Mouse (Mus musculus) heart, postnatal 25 days (tissue): ENCODE data around the gene Dnajb13. TPM values are rescaled to one million over a fixed set of nuclear protein-coding genes. Genes with fewer than 3 reads are reported as not detected.
A peak's percentile ranks its signal among the peaks of the same experiment; 100 is the strongest.
"Not testable (repeated sequence)": the region's sequence is repeated elsewhere in the genome, so short reads cannot be mapped to it uniquely, and the experiment has no call there.

Experiments used
- DNase-seq: peaks from one replicate; pipeline ENCODE4 v3.0.0; 2022; ENCODE audit warnings: low spot score
- intact Hi-C: fragments of 180-260 bp; cut with DNase I; formaldehyde crosslinking; loops from one replicate; pipeline ENCODE4 v1.15.1; 2025
- total RNA-seq, 2 experiments: library from RNA; stranded (reverse); gene quantifications; 2 replicates each; pipeline ENCODE4 v1.2.3; 2021

Gene Dnajb13
- total RNA-seq, 2 experiments from 2014 or later = not detected

DNA sequence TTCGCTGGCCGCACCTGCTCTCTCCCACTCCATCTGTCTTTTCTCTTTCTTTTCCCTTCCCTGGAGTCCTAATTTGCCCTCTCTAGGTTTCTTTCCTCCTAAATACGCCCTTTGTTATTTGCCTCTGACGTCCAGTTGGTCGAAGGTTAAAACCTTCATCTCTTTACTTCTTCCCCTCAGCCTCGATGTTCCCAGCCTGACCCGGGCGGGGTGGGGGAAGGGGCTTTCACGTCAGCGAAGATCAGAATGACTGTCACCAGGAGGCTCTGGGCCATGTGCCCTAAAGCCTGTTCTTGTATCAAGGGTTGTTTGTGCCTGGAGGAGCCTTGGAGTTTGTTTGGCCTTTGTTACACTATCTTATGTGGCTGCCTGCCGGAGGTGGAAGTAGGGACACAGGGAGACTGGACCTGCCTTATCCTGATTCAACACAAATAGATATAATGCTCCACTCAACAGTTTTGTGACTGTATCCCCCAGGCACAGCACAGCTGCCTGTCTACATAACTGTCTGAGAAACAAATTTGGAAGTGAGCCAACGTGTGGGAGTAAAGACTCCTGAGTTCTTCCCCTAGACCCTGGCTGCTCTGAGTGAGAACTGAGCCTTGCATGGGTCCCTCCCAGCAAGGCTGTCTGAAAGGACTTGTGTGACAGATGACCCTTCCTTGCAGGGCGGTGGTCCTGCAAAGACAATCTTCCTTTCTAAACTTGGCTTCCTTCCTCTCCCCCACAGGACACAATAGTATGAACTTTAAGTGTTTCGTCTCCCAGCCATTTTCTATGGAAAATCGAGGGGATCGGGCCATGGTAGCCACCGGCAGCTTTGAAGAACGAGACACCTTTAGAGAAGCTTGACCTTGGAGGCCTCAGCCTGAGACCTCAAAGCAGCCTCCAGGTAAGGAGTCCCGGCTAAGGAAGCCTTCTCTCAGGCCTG, 21.0 kb downstream of the Dnajb13 start:
- intact Hi-C loops = loop anchor here (2.0 kb wide), 1 partner anchor 63 kb away; no protein-coding TSS in a partner anchor
- DNase-seq = no peak

DNA sequence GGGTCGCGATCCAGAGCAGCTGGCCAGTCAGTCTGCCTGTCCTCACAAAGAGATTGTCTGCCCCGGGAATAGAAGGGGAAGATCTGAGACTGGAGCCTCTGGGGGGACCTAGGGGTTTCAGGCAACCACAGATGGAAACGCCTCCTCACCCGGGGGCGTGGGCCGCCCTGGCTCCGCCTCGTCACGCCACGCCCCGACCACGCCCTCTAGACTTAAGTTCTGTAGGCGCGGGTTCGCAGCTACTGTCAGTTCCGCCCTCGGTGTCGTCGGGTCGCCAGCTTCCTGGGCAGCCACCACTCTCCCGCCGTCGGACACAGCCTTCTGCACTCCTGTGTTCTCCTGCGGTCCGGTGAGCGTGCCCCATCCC, 21.7 kb downstream of the Dnajb13 start, which contains the start of gene Ucp2:
Ucp2 (plus strand) TSS at position 221 of the 367 bp plus-strand sequence.
- DNase-seq = peak; percentile 85
- intact Hi-C loops = loop anchor here (2.0 kb wide), 1 partner anchor 62 kb away; no protein-coding TSS in a partner anchor

DNA sequence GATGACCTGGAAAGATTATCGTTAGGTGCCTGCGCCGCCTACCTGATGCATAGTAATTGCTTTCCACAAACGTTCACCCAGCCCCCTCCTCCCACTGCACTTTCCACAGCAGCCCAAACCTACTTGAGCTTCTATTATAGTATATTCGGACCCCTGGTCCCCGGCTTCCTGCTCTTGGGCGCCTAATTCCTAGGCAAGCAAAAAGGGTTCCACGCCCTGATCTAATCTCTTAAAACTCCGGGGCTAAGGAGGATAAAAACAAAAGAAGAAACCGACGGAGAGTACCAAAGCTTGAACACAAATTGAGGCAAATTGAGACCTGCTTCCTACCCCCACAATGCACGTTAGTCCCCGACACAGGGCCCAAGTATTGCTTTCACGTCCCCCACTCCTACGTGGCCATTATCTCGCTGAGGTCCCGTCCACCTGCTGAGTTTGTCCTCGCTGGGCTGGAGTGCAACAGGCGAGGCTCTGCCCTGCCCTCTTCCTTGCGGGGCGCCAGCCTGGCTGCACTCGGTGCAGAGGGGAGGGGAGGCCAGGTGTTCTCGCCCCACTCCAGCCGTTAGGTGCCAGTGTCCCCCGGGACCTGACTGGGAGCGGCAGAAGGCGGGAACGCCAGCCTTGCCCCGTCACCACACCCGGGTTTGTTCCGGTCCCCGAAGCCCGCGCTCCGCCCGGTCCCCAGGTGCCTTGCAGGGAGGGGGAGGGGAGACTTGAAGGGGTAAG, 22.2 kb downstream of the Dnajb13 start:
- no peak for DNase-seq
- intact Hi-C loops = loop anchor here (2.0 kb wide), 1 partner anchor 62 kb away; no protein-coding TSS in a partner anchor

DNA sequence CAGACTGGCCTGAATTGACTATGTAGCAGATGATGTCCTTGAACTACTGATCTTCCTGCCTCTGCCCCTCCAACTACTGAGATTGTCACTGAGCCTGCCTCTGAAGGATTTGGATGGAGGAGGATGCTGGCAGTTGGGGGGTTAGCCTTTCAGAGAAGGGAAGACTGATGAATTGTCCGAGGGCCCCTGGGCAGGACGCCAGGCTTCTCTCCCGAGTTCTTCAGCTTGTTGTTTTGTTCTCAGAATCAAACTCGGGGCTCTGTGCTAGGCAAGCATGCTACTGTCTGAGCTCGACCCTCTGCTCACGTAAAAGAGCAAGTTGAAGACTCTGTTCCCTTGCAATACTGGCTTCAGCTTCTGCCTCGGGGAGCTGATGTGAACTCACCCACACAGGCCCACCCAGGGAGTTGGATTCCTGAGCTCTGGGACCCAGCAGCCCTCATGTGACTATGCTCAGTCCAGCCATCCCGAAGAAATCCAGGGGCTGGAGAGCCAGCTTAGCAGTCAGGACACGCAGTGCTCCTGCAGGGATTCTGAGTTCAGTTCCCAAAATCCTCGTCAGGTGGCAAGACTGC, 26.2 kb downstream of the Dnajb13 start:
- intact Hi-C loops = no loop called here
- DNase-seq = no peak

DNA sequence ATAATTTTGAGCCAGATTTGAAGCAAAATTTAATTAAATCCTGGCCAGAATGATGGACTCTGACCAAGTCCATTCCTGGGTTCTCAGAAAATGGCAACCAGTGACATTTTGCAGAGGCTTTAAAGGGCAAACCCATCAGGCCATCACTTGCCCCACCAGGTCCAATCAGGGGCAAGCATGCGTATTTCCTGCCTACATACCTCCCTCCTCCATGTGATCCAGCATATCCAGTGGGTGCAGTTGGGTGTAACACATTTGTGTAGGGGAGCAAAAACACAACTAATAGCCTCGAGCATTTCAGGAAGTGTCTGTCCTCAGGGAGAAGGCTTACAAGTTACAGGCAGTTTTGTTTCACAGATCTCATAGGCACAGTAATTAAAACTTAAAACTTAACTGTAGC, 27.5 kb downstream of the Dnajb13 start:
- DNase-seq = no peak
- intact Hi-C loops = no loop called here

DNA sequence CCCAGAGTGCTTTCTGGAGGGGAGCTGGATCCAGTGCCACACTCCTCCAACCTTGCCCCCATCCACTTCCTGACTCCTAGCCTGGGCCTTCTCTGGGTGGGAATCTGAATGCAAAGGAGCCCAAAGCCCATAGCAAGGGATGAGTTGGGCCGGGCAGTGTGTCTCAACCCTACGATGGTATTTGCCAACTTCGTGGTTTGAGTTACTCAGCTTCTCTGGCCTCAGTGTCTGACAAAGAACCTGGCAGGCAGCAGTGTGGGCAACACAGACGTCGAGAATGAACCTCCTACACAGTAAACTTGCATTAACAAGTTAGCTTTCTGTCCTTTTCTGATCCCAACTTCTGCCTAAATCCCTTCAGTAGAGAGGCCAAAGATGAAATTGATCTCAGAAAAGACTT, 30.3 kb downstream of the Dnajb13 start:
- DNase-seq = no peak
- intact Hi-C loops = no loop called here

DNA sequence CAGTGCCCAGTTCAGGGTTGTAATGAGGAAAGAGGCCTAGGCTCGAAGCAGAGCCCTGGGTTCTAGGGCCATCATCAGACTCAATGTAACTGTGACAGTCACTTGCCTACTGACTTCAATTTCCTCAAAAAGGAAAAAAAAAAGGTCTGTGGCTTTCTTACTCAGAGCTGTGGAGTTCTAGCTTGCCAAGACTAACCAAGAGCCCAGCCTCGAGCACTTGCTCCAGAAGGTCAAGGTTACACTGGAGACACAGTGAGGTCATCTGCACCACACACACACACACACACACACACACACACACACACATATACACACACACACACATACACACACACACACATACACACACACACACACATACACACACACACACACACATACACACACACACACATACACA, 32.7 kb downstream of the Dnajb13 start:
- DNase-seq, intact Hi-C loops: not testable (repeated sequence)

DNA sequence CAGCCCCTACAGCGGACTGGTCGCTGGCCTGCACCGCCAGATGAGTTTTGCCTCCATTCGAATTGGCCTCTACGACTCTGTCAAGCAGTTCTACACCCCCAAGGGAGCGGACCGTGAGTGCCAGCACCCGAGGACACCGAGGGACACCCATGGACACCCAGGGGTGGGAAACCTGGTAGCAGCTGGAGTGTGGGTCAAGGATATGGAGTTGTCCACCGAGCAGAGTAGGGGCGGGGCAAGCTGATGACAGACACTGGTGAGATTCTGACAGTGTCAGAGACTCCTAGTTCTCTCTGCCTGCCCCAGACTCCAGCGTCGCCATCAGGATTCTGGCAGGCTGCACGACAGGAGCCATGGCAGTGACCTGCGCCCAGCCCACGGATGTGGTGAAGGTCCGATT, 34.6 kb downstream of the Dnajb13 start:
- DNase-seq = no peak
- intact Hi-C loops = no loop called here

DNA sequence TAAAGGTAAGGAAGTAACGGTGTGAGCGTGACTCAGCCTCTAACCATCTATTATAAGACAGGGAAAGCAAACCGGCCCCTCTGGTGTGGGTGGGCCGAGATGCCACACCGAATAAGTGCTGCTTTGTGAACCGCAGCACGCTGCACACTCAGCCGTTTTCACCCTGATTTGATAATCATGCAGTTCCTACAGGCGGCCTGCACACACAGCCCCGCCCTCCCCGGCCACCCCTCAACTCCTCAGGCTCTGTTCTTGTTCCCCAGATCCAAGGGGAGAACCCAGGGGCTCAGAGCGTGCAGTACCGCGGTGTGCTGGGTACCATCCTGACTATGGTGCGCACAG, 35.0 kb downstream of the Dnajb13 start:
- intact Hi-C loops = no loop called here

DNA sequence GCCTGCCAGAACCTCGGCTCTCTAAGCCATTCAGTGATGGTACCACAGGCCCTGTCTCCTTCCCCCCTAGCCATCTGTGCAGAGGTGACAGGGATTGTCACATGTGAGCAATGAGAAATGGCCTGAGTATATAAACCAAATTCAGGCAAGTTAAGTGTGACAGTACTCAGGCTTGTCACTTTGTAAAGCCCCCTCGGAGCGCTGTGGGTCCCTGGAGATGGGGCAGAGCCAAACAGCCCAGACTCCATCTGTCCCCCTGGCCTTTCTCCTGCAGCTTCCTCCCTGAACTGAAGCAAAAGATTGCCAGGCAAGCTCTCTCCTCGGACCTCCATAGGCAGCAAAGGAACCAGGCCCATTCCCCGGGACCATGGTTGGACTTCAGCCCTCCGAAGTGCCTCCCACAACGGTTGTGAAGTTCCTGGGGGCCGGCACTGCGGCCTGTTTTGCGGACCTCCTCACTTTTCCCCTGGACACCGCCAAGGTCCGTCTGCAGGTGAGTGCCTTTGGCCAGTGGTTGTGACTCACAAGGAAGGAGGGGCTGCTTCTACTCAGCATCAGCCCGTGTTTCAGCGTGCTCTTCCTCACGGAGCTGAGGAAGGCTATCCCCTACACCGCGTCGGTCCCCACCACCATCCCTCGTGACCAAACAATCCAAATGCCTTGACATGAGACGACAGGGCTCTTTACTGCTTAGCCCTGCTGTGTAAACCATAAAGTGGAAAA, 35.5 kb downstream of the Dnajb13 start:
- intact Hi-C loops = no loop called here
- no peak for DNase-seq

More for the DNA sequence above, 35.0 kb downstream of the Dnajb13 start:
- DNase-seq = no peak

DNA sequence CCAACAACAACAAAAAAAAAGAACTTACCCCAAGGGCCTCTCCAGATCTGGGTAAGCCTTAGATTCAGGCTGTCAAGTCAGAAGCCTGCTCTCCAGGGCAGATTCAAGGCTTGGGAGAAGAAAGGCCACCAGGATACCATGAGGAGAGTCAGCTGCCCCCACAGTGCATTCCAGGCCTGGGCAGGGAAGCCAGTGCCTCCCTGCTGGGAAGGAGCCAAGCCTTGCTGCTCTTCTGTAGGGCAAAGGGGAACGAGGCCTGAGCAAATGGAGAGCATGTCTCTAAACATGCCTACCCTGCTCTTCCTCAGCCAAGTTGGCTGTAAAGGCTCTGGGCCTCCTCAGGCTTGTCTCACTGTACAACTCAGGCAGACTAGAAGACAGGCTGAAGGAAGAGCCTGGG, 40.1 kb downstream of the Dnajb13 start:
- intact Hi-C loops = no loop called here
- peak; percentile 25 for DNase-seq

DNA sequence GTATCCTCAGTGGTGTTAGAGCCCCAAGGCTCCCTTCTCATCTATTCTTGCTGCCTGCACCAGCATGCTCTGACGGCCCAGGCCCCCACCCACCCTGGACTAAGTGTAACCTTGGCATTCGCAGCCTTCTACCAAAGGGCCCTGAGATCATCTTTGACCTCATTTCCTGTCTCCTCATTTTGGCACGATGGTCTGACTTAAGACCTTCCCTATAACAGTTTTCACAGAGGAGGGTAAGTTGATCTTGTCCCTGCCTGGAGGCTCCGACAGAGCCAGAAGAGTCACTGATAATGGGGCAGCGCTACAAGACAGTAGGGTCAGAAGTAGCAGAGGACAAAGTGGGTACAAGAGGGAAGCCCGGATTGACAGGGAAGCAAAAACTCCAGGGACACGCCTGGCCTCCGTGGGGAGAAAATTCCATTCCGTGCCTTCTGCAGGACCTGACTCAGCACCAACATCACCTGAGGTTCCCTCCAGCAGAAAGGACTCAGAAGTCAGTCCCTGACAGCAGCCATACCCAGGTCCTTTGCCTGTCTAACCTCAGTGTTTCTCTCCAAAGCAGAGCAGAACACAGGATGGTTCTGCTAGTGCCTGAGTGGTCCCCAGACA, 40.8 kb downstream of the Dnajb13 start:
- DNase-seq = no peak
- intact Hi-C loops = no loop called here

DNA sequence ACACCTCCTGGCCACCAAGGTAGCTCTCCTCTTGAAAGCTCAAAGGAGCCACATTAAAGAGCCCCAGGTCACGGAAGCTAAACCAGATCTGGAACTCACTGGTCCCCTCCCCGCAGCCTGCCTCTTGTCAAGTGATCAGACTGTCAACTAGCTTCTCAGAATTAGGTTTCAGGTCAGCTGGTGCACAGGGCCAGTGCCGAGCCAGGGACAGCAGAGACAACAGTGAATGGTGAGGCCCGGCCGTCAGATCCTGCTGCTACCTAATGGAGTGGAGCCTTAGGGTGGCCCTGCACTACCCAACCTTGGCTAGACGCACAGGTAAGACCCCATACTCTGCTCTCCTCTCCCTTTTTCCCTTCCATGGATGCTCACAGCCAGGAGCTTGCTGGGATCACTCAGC, 42.0 kb downstream of the Dnajb13 start, which contains the start of gene Ucp3:
Ucp3 (plus strand) TSS at position 214 of the 400 bp plus-strand sequence.
- DNase-seq = no peak
- intact Hi-C loops = no loop called here

DNA sequence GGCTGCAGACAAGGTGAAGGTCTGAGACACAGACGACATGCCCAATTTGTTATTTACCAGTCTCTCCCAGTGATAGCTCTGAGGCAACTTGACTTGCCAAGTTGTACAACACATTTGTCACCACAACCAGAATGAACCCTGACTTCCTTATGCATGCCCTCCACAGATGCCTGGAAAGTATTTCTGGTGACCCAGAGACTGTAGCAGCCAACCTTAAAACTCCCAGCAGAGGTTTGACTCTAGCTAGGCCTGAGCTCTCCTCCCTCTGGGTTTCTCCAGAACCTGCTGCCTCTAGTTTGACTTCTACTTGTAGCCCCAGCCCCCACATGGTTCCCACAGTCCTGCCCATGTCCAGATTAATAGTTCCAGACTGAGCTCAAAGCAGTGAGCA, 43.4 kb downstream of the Dnajb13 start:
- DNase-seq = no peak

DNA sequence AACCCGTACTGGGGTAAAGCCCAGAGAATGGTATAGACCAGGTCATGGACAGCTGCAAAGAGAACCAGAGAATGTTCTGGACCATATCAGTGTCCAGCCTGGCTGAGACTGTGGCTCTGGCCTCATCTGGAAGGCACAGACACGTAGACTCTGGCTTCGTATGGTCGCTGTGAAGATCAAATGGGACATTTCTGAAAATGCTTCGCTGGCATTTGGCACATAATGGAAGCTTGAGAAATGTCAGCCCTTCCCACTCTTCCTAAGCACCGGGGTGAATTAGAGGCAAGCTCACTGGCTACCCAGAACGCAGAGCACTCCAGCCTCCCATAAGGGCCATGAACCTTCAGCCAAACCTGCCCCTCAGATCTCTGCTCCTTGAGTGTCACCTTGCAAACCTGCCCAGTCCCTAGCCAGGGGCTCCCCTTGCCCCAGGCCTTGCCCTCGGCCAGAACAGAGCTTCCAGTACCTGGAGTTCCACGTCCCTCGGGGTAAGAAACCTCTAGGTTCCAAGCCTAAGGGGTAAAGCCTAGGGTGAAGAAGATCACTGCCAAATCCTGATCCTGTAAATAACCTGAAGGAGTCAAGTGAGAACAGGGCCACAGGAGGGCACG, 43.9 kb downstream of the Dnajb13 start:
- DNase-seq = no peak
- intact Hi-C loops = no loop called here

More for the DNA sequence above, 43.4 kb downstream of the Dnajb13 start:
- intact Hi-C loops = no loop called here

DNA sequence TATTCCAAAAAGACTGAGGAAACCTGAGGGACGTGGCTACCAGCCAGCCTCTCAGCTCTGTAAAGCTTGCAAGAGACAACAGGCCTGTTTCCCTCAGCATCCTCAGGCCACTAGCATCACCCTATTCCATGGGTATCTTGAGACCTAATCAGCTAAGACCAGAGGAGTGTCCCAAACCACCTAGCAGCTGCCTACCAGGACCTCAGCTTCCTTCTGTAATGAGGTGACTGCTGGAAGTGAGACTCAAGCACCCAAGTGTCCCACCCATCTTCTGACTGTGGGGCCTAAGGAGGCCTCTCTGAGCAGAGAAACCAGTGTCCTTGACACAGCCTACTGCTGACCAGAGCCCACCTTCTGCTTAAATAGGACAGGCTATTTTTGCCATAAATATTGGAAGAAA, 45.3 kb downstream of the Dnajb13 start:
- intact Hi-C loops = no loop called here

DNA sequence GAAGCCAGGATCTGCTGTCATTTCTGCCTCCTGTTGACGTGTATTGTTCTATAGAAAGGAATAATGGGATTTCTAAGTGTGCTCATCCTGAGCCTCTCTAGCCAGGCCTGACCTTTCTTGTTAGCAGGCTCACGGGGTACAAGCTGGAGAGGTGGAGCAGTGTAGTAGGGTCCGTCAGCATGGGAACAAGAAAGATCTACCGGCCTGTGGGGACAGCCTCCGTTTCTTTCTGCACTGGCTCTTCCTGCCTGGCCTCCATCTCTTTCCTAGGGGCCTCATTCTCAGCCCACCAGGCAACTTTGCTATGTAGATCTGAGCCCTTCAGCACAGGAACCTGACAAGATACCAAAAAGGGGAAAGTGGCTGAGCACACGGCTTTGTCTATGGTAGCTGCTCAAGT, 46.0 kb downstream of the Dnajb13 start:
- intact Hi-C loops = no loop called here

More for the DNA sequence above, 45.3 kb downstream of the Dnajb13 start:
- no peak for DNase-seq

DNA sequence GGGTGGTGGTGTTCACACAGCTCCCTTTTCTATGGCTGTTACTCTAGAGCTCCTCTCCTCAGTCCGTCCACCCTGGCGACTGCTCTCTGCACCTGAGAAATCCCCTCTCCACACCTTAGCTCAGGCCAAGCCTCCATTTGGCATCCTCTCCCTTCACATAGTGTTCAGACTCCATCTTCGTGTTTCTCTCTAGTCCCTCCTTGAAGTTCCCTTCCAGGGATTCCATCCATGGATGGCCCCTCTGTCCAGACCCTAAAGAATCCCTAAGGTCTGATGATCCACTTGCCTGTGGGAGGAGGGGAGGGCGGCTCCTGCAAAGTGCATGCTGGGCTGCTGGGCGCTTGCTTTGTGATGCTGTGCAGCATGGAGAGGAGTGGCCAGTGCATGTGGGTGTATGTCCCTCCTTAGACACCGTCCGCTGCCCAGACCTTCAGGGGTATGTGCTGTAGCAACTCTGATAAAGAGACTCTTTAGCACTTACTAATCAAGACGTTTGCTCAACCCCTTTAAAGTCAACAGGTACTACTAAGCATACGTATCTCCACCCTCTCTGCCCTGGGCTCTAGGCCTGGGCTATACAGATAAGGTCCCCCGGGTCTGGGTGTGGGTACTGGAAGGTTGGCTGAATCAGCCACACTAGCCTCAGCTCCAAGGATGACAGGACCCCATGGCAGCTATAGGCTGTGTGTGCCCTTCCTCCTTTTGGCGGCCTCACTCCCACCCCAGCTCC, 47.8 kb downstream of the Dnajb13 start:
- DNase-seq = no peak
- intact Hi-C loops = no loop called here

More for the DNA sequence above, 46.0 kb downstream of the Dnajb13 start:
- no peak for DNase-seq
